Mouse (Mus musculus) heart, postnatal 0 days (tissue): ENCODE data around the gene Map3k12. TPM values are rescaled to one million over a fixed set of nuclear protein-coding genes. Genes with fewer than 3 reads are reported as not detected.

Experiments
- ATAC-seq: fragments of 200-750 bp; cut with Nextera tagmentation; 2 replicates; pipeline ENCODE4 v1.8.0; 2017; ENCODE audit warnings: low read depth, moderate number of reproducible peaks, moderate library complexity; ENCODE audit not compliant: insufficient read depth
- DNase-seq: peaks from one replicate; pipeline ENCODE4 v3.0.0-alpha.2; 2016; ENCODE audit warnings: low spot score
- H3K27ac ChIP-seq: fragments of 300-500 bp; sonication (generic); 2 replicates; pipeline ENCODE4 v1.5.1; 2014; ENCODE audit warnings: low read depth, mild to moderate bottlenecking
- H3K27me3 ChIP-seq: fragments of 300-500 bp; sonication (generic); 2 replicates; pipeline ENCODE4 v1.6.1; 2014; ENCODE audit warnings: low read length, mixed read lengths; ENCODE audit not compliant: control insufficient read depth, insufficient read depth
- H3K36me3 ChIP-seq: fragments of 300-500 bp; sonication (generic); replicated peaks from 2 replicates; pipeline ENCODE4 v1.6.1; 2014; ENCODE audit warnings: low read length, mixed read lengths; ENCODE audit not compliant: control insufficient read depth, insufficient read depth
- H3K4me1 ChIP-seq: fragments of 300-500 bp; sonication (generic); 2 replicates; pipeline ENCODE4 v1.6.1; 2014; ENCODE audit warnings: antibody characterized with exemption; ENCODE audit not compliant: control insufficient read depth, insufficient read depth
- H3K4me2 ChIP-seq: fragments of 300-500 bp; sonication (generic); 2 replicates; pipeline ENCODE4 v1.6.1; 2014; ENCODE audit warnings: low read depth, mild to moderate bottlenecking, low read length, moderate library complexity
- H3K4me3 ChIP-seq: fragments of 300-500 bp; sonication (generic); 2 replicates; pipeline ENCODE4 v1.5.1; 2014; ENCODE audit warnings: low read depth, low read length
- H3K9ac ChIP-seq: fragments of 300-500 bp; sonication (generic); replicated peaks from 2 replicates; pipeline ENCODE4 v1.6.1; 2014; ENCODE audit warnings: low read depth, low read length, mixed read lengths
- H3K9me3 ChIP-seq: fragments of 300-500 bp; sonication (generic); replicated peaks from 2 replicates; pipeline ENCODE4 v1.6.1; 2016; ENCODE audit warnings: low read length; ENCODE audit not compliant: control insufficient read depth
- CTCF ChIP-seq: IDR thresholded peaks from 2 replicates; pipeline ENCODE4 v1.5.1; 2016; ENCODE audit warnings: antibody characterized with exemption, control low read depth, low read depth
- EP300 ChIP-seq: IDR thresholded peaks from 2 replicates; pipeline ENCODE4 v1.6.1; 2016; ENCODE audit warnings: antibody characterized with exemption, low read depth
- WGBS: fragments of 180-500 bp; shearing (Covaris S2); extraction: QIAGEN DNeasy Blood & Tissue Kit; methylation state at CpG from one replicate; pipeline ENCODE4 v1.1.7; 2014; 5-methylcytosine and 5-hydroxymethylcytosine counted together
- polyA plus RNA-seq: library from polyadenylated mRNA; unstranded; fragments of >200 nt; fragmentation: Nextera tagmentation; extraction: Ambion mirVana; gene quantifications from 2 replicates; pipeline ENCODE4 v1.2.1, GENCODE M21; 2015
- total RNA-seq: library from RNA; depleted of rRNA; stranded (reverse); fragments of >200 nt; gene quantifications from 2 replicates; pipeline ENCODE4 v1.2.3, GENCODE M21; 2014; ENCODE audit warnings: low replicate concordance

Gene Map3k12
- total and polyA plus RNA-seq, 2 experiments from 2014 or later = 4.1 to 6.1 TPM

DNA sequence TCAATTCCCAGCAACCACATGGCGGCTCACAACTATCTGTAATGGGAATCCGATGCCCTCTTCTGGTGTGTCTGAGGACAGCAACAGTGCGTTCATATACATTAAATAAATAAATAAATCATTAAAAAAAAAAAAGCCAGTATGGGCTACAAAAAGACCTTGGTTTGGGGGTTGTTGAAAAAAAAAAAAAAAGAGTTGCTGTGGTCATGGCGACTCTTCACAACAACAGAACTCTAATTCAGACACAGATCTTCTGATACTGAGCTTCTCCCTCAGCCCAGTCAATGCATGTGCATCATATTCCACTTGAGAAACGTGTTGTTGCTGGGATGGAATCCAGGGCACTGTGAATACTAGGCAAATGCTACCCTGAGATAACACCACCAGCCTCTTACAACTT, 35.7 kb upstream of the Map3k12 start:
- H3K4me1 ChIP-seq = no peaks in the 10 kb centered on the region
- no peak overlapping the region for H3K4me3 ChIP-seq
- peaks cover 71% of the 10 kb centered on the region for H3K36me3 ChIP-seq
- no peak for DNase-seq
- WGBS = 92% methylated on average over 5 of the region's 5 CpGs
- H3K27me3 ChIP-seq = no peaks in the 10 kb centered on the region
- no peak overlapping the region for H3K9ac ChIP-seq
- no peak for ATAC-seq
- H3K27ac ChIP-seq = no peak overlapping the region
- H3K9me3 ChIP-seq = no peaks in the 10 kb centered on the region
- TF ChIP-seq EP300 (no peak), CTCF (no peak)
- no peak overlapping the region for H3K4me2 ChIP-seq

DNA sequence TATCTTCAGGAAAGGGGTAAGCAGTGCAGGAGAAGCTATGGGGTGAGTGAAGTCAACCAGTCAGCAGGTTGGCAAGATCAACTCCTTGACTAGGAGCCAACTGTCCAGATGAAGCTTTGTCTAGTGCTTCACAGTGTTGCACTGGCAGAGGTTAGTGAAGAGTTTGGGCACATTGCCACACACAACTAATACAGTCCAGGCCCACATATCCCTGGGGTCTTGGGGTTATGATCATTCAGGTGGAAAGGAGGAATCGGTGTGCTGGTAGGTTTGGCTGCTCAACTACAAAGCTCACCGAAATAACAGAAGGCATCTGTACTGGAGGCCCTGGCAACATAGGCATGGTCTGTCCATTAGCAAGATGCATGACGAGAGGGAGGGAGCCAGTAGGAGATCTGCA, 30.6 kb upstream of the Map3k12 start:
- Histone ChIP-seq H3K27ac (peak overlapping the region; percentile 78), H3K4me1 (peaks cover 3% of the 10 kb centered on the region; the same call in 1 of the 2 replicates), H3K9ac (no peak overlapping the region), H3K9me3 (no peaks in the 10 kb centered on the region), H3K36me3 (peaks cover 64% of the 10 kb centered on the region), H3K27me3 (no peaks in the 10 kb centered on the region), H3K4me2 (no peak overlapping the region), H3K4me3 (no peak overlapping the region)
- TF ChIP-seq EP300 (no peak), CTCF (no peak)
- WGBS = 84% methylated on average over 3 of the region's 3 CpGs
- DNase-seq (no peak), ATAC-seq (peak; percentile 39; the same call in 1 of the 2 replicates)

DNA sequence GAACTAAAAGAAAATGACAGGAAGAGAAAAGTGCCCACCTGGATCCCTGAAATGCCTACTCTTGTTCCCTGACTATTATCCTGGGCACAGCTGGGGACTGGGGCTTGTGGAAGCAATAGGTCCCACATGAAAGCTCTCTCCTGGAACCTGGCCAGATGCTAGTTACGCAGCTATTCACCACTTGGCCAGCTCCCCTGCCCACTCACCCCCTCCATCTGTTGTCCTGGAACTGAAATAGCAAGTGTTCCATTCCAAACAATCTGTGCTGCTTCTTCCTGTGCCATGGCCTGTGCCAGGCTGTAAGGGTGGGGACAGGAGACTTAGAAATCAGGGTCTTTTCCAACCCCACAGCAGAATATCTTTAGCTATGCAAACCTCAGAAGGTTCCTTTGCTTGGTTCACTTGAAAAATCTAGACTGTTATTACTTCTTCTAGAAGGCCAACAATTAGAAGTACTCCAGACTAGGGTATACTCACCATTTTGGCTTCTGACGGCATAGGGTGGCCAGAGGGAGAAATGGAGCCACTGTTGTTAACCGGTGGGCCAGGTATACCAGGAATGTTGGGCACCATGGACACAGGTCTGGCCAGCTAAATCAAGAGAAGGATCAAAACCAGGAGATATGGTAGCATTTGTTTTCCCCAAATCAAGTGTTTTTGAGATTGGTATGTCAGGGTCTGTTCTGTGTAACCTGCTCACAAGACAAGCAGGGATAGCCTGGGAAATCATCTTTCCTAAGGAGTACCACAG, 30.0 kb upstream of the Map3k12 start:
- ATAC-seq = peak; percentile 84
- Histone ChIP-seq H3K4me3 (no peak overlapping the region), H3K36me3 (peaks cover 64% of the 10 kb centered on the region), H3K27me3 (no peaks in the 10 kb centered on the region), H3K9ac (no peak overlapping the region), H3K27ac (peak overlapping the region; percentile 78), H3K4me2 (no peak overlapping the region), H3K9me3 (no peaks in the 10 kb centered on the region), H3K4me1 (peaks cover 3% of the 10 kb centered on the region; the same call in 1 of the 2 replicates)
- 61% methylated on average over 3 of the region's 3 CpGs for WGBS
- TF ChIP-seq EP300 (no peak), CTCF (no peak; the same call in 1 of the 2 replicates)
- DNase-seq = peak; percentile 89

DNA sequence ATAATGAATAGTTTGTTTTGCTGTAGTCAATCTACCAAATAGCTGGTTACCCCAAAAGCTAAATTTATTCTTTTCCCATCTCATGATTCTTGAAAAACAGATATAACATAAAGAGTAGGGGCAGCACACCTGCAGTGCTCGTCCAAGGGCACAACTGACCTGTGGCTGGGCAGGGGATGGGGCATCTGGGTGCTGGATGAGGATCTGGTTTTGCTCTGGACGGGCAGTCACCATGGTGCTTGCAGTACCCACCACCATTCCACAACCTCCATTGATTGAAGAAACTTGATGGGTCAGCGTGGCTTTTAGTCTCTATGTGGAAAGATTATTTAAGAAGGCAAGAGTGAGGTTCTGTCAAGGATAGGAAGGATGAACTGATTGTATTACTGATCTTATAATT, 29.4 kb upstream of the Map3k12 start:
- DNase-seq (no peak), ATAC-seq (no peak)
- Histone ChIP-seq H3K9me3 (no peaks in the 10 kb centered on the region), H3K27ac (0 out of 2 replicates have a peak overlapping the region, but pooled peaks have one; percentile 78), H3K4me2 (no peak overlapping the region), H3K9ac (no peak overlapping the region), H3K4me1 (peaks cover 3% of the 10 kb centered on the region; the same call in 1 of the 2 replicates), H3K36me3 (peaks cover 65% of the 10 kb centered on the region), H3K27me3 (no peaks in the 10 kb centered on the region), H3K4me3 (no peak overlapping the region)
- TF ChIP-seq CTCF (no peak), EP300 (no peak)
- WGBS = 90% methylated on average over 3 of the region's 3 CpGs

DNA sequence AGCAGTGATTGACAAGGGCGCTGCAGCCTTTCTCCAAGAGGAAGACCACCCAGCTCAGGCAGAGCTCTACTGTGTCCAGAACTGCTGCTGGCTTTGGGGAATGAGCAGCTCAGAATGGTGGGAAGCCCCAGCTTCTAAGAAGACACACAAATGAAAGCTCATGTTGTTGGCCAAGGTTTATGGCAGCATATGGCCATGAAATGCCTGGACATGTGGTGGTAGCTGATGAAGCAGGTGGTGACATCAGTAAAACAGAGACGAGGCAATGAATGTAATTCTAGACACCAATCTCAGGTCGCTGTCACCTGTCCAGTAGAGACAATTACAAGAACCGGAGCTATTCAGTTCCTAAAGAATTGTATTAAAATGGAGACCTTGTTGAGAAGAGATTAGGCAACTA, 27.9 kb upstream of the Map3k12 start:
- Histone ChIP-seq H3K27me3 (no peaks in the 10 kb centered on the region), H3K4me3 (no peak overlapping the region), H3K9me3 (no peaks in the 10 kb centered on the region), H3K9ac (no peak overlapping the region), H3K4me2 (no peak overlapping the region), H3K27ac (no peak overlapping the region), H3K4me1 (peaks cover 3% of the 10 kb centered on the region; the same call in 1 of the 2 replicates), H3K36me3 (peaks cover 74% of the 10 kb centered on the region)
- WGBS = 87% methylated on average over 4 of the region's 4 CpGs
- DNase-seq (no peak), ATAC-seq (no peak)
- TF ChIP-seq EP300 (no peak), CTCF (no peak)
